Mouse (Mus musculus): ENCODE measurements around the gene Lpin1. TPM values are rescaled to one million over a fixed set of nuclear protein-coding genes. Genes with fewer than 3 reads are reported as not detected.
A peak's percentile ranks its signal among the peaks of the same experiment; 100 is the strongest.

The Lpin1 gene
- polyA plus RNA-seq, 1 experiment from 2014 or later: 6.8 TPM

DNA sequence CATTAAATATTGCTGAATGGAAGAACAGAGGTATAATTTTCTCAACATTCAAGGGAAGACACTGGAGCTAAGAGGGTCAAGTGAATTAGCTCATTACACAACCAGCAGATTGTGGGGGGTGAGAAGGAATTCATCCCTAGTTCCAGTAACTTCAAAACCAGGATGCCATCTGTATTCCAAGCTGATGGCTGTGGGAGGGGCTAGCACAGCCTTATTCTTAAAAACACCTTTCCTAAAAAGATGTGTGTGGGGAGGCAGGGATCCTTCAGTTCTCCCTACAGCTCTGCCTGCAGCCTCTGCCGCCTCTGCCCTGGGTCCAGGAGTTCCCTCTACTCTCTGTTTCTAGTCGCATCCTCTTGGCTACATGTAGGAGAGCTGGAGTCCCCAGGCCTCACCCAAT is 5.0 kb upstream of the Lpin1 start:
- Histone ChIP-seq H3K27ac (no peak overlapping the region), H3K4me2 (no peak overlapping the region), H3K36me3 (no peaks in the 10 kb centered on the region), H3K27me3 (no peaks in the 10 kb centered on the region), H3K9me3 (replicated peaks) (no peaks in the 10 kb centered on the region), H3K4me1 (replicated peaks) (peaks cover 26% of the 10 kb centered on the region), H3K4me3 (no peak overlapping the region), H3K9ac (no peak overlapping the region)
- no peak for ATAC-seq (replicated peaks; ENCODE audit: insufficient number of reproducible peaks, insufficient read depth, low FRiP score, low read depth)
- WGBS: 79% methylated on average over 2 of the region's 2 CpGs

DNA sequence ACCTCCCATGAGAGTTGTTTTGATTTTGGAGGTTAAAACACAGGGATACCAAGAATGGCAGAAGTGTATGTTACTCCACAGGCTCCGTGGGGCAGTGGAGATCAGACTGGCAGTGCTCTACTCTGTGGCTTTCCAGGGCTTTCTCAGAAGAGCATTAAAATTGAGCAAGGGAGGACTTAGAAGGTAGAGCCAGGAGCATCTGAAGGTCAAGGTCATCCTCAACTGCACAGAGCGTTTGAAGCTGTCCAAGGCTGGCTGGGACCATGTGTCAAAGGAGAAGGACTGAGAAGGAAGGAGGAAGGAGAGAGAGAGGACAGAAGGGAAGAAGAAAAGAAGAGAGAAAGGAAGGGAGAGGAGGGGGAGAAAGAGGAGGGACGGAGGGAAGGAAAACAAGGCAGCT is 3.8 kb upstream of the Lpin1 start:
- H3K4me1 ChIP-seq (replicated peaks): peaks cover 16% of the 10 kb centered on the region
- H3K36me3 ChIP-seq: no peaks in the 10 kb centered on the region
- no peak for ATAC-seq (replicated peaks; ENCODE audit: insufficient number of reproducible peaks, insufficient read depth, low FRiP score, low read depth)
- WGBS: 59% methylated on average over 3 of the region's 3 CpGs
- no peak overlapping the region for H3K9ac ChIP-seq
- no peaks in the 10 kb centered on the region for H3K27me3 ChIP-seq
- no peak overlapping the region for H3K4me2 ChIP-seq
- no peaks in the 10 kb centered on the region for H3K9me3 ChIP-seq (replicated peaks)
- no peak overlapping the region for H3K27ac ChIP-seq
- H3K4me3 ChIP-seq: no peak overlapping the region

DNA sequence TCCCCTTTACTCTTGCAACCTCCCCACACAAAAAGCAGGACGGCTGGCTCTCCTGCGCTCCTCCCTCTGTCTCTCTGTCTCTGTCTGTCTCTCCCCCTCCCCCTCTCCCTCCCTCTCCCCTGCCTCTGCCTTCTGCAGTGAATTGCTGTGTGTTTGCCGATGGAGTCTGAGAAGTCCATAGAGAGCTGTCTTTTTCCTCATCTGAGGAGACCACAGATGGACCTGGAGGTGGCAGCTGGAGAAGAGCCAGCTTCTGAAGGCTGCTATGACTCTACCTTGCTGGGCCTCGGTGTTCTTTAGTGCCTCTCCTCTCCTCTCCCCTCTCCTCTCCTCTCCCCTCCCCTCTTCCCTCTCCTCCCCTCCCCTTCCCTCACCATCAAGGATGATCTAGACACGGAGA is 5.1 kb downstream of the Lpin1 start:
- Histone ChIP-seq H3K27me3 (no peaks in the 10 kb centered on the region), H3K4me1 (replicated peaks) (no peaks in the 10 kb centered on the region), H3K4me3 (no peak overlapping the region), H3K27ac (no peak overlapping the region), H3K4me2 (no peak overlapping the region), H3K36me3 (no peaks in the 10 kb centered on the region), H3K9me3 (replicated peaks) (no peaks in the 10 kb centered on the region), H3K9ac (no peak overlapping the region)
- ATAC-seq (replicated peaks; ENCODE audit: insufficient number of reproducible peaks, insufficient read depth, low FRiP score, low read depth): no peak
- 67% methylated on average over 5 of the region's 5 CpGs for WGBS

DNA sequence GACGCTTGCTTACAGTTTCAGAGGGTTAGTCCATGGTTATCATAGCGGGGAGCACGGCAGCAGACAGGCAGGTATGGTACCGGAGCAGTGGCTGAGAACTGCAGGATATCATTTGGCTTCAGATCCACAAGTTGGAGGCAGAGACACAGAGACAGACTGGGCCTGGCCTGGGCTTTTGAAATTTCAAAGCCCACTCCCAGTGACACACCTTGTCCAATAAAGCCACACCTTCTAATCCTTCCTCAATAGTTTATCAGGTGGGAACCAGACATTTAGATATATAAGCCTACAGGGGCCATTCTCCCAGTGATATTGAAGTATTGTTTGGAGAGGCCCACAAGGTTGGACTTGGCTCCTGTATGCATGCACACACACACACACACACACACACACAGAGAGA is 8.5 kb downstream of the Lpin1 start:
- 78% methylated on average over 4 of the region's 4 CpGs for WGBS
- Histone ChIP-seq H3K4me3 (no peak overlapping the region), H3K4me1 (replicated peaks) (no peaks in the 10 kb centered on the region), H3K27ac (no peak overlapping the region), H3K4me2 (no peak overlapping the region), H3K27me3 (no peaks in the 10 kb centered on the region; the same call in 1 of the 2 replicates), H3K9me3 (replicated peaks) (no peaks in the 10 kb centered on the region), H3K36me3 (no peaks in the 10 kb centered on the region), H3K9ac (no peak overlapping the region)
- ATAC-seq (replicated peaks; ENCODE audit: insufficient number of reproducible peaks, insufficient read depth, low FRiP score, low read depth): no peak

DNA sequence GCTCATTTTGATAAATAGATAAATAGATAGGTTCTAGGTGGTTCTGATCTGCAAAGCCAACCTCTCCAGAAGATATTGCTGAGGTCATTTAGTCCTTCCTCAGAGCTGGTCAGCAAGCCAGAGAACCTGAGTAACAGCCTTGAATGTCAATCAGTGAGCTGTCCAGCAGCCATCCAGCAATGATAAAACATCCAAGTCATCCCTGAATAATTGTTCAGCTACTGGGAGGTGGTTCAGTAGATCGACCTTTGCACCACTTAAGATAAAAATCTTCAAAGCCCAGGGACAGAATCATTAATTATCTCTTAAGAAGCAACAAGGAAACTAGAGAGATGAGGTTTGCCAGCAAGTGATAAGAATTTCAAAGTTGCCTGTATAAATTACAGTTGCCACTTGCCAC is 10.4 kb downstream of the Lpin1 start:
- Histone ChIP-seq H3K4me3 (no peak overlapping the region), H3K9ac (no peak overlapping the region), H3K4me1 (replicated peaks) (no peaks in the 10 kb centered on the region), H3K27me3 (no peaks in the 10 kb centered on the region; the same call in 1 of the 2 replicates), H3K36me3 (no peaks in the 10 kb centered on the region), H3K27ac (no peak overlapping the region), H3K4me2 (no peak overlapping the region), H3K9me3 (replicated peaks) (no peaks in the 10 kb centered on the region)
- ATAC-seq (replicated peaks; ENCODE audit: insufficient number of reproducible peaks, insufficient read depth, low FRiP score, low read depth): no peak
- WGBS: 34% methylated on average over 1 of the region's 1 CpGs

DNA sequence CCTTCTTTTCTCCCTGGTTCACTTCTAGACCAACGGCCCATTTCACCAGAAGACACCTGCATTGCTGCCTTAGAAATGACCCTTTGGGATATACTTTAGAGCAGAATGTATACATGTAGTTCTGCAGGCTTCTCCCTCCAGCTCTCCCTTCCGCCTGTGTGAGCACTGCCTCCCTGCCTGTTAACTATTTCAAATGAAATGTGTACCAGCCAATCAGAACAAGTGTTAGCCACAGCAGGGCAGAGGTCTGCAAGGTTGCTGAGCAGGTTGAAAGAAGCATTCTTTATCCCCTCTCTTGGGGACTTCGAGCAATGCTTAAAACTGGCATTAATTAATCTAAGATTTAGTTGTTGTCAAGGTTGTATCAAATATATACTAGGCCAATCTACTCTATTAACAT is 11.4 kb downstream of the Lpin1 start:
- 76% methylated on average over 3 of the region's 3 CpGs for WGBS
- no peak for ATAC-seq (replicated peaks; ENCODE audit: insufficient number of reproducible peaks, insufficient read depth, low FRiP score, low read depth)

DNA sequence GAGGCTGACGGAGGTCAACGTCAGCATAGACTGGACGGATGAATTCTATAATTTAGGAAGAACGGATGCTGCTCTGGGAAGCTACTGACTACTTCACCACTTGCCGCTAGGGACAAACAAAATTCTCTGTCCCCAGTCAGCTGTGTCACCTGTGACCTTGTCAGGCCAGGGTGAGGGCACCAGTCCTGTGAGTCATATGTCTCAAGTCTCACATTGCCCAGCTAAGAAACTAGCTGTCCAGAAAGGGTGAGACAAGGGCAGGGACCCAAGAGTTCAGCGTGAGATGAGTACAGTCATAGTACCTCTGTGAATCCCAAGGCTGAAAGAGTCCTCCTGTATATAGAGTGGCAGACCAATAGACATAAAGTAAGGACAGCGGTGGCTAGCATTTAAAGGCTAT is 17.0 kb downstream of the Lpin1 start:
- 85% methylated on average over 7 of the region's 7 CpGs for WGBS
- no peaks in the 10 kb centered on the region for H3K9me3 ChIP-seq (replicated peaks)
- no peak overlapping the region for H3K27ac ChIP-seq
- no peak overlapping the region for H3K9ac ChIP-seq
- H3K27me3 ChIP-seq: no peaks in the 10 kb centered on the region
- H3K4me3 ChIP-seq: no peak overlapping the region
- no peaks in the 10 kb centered on the region for H3K36me3 ChIP-seq
- peaks cover 29% of the 10 kb centered on the region for H3K4me1 ChIP-seq (replicated peaks)
- H3K4me2 ChIP-seq: no peak overlapping the region
- no peak for ATAC-seq (replicated peaks; ENCODE audit: insufficient number of reproducible peaks, insufficient read depth, low FRiP score, low read depth)

More for the DNA sequence above, 11.4 kb downstream of the Lpin1 start:
- H3K4me1 ChIP-seq (replicated peaks): no peaks in the 10 kb centered on the region
- H3K4me3 ChIP-seq: no peak overlapping the region
- no peaks in the 10 kb centered on the region for H3K9me3 ChIP-seq (replicated peaks)
- no peaks in the 10 kb centered on the region for H3K36me3 ChIP-seq
- no peak overlapping the region for H3K27ac ChIP-seq
- H3K4me2 ChIP-seq: no peak overlapping the region
- H3K27me3 ChIP-seq: no peaks in the 10 kb centered on the region; the same call in 1 of the 2 replicates
- H3K9ac ChIP-seq: no peak overlapping the region

DNA sequence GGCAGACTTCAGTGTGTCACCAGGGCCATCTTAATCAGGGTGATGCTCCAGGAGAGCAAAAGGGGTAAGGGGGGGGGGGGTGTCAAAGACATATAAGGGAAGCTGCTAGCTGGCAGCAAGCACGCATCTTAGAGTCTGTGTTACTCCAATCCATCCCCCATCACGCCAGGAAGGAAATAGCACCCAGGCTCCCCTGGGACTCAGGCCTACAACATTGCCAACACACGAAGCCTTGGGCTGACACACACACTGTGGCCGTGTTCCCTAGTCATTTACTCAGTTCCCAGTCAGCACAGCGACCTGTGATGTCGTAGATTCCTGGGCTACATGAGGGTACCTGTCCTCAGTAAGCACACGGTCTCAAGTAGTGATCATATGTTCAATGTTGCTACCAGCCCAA is 17.8 kb downstream of the Lpin1 start:
- no peaks in the 10 kb centered on the region for H3K36me3 ChIP-seq
- H3K4me3 ChIP-seq: no peak overlapping the region
- no peak overlapping the region for H3K27ac ChIP-seq
- H3K4me2 ChIP-seq: no peak overlapping the region
- no peaks in the 10 kb centered on the region for H3K27me3 ChIP-seq
- peaks cover 36% of the 10 kb centered on the region for H3K4me1 ChIP-seq (replicated peaks)
- no peaks in the 10 kb centered on the region for H3K9me3 ChIP-seq (replicated peaks)
- ATAC-seq (replicated peaks; ENCODE audit: insufficient number of reproducible peaks, insufficient read depth, low FRiP score, low read depth): no peak
- 68% methylated on average over 7 of the region's 7 CpGs for WGBS
- H3K9ac ChIP-seq: no peak overlapping the region

DNA sequence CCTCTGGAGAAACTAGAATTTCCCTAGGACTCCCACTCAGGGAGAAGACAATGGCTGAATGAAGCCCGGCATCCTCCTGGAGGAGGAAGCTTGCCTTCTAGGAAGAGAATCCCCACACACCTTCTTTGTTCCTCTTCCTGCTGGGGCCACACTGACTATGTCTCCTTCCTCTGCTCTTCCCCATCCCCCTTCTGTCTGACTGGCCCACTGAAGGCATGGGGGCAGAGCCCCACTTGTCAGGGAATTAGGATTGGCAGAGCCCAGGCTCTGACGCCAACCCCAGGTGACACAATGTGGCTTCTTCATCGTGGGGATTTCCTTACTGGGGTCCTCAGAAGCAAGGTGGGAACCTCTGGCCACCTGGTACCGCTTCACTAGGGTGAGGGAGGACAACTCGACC is 18.3 kb downstream of the Lpin1 start:
- H3K36me3 ChIP-seq: no peaks in the 10 kb centered on the region
- H3K27ac ChIP-seq: no peak overlapping the region
- no peak overlapping the region for H3K4me2 ChIP-seq
- H3K27me3 ChIP-seq: no peaks in the 10 kb centered on the region
- H3K4me1 ChIP-seq (replicated peaks): peaks cover 37% of the 10 kb centered on the region
- ATAC-seq (replicated peaks; ENCODE audit: insufficient number of reproducible peaks, insufficient read depth, low FRiP score, low read depth): no peak
- H3K9ac ChIP-seq: no peak overlapping the region
- WGBS: 59% methylated on average over 5 of the region's 5 CpGs
- H3K9me3 ChIP-seq (replicated peaks): no peaks in the 10 kb centered on the region
- H3K4me3 ChIP-seq: no peak overlapping the region

DNA sequence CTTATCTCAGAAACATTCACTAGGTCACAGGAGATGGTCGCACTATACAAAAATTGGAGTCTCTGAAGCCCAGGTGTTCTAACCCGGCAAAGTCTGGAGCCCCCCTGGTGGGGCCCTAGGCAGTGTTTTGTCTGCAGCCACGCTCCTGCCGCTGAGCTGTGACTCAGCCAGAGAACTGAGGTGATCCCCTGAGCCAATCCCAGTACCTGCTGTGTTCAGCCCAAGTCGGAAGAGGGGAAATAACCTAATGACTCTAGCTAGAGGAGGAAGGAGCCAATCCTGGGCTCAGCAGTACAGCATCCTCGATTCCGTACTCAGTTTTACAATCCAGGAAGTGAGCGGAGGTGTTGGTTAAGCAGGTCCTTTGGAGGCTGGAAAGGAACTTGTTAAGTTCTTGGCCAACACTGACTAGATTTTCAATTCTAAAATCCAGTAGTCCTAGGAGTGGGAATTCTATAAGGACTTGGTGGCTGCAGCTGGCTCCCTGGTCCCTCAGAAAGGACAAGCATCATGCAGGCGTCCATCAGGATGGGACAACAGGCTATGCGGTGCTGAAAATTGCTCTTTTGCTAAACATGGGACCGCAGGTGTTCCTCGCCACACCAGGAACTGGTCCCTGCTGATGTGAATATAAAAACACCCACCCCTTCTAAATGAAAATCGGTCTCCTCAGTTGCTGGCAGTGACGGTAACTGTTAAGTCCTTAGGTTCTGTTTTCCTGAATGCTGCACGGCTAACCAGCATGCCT is 19.1 kb downstream of the Lpin1 start:
- Histone ChIP-seq H3K4me2 (peak overlapping the region; percentile 80), H3K27ac (peak overlapping the region; percentile 67), H3K9me3 (replicated peaks) (no peaks in the 10 kb centered on the region), H3K4me3 (peak overlapping the region; percentile 53), H3K9ac (peak overlapping the region; percentile 41; the same call in 1 of the 2 replicates), H3K36me3 (no peaks in the 10 kb centered on the region), H3K27me3 (no peaks in the 10 kb centered on the region), H3K4me1 (replicated peaks) (peaks cover 43% of the 10 kb centered on the region)
- ATAC-seq (replicated peaks; ENCODE audit: insufficient number of reproducible peaks, insufficient read depth, low FRiP score, low read depth): peak; percentile 45; the same call in 1 of the 2 replicates
- 10% methylated on average over 15 of the region's 15 CpGs for WGBS

DNA sequence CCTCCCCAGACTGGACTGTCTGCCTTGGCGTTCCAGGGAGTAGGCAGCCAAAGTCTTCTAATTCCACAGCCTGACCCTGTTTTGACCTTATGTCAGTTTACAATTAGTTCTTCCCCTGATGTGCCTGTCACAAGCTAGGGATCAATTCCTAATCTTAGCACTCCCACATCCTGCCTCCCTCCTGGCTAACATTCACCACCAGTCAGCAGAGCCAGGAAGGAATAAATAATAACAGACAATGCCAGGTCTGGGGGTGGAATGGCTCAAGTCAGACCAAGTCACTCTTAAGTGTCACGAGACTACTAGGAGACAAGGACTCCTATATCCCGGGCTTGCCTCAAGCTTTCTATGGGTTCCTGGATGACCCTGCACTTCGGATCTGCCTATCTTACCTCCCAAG is 20.8 kb downstream of the Lpin1 start:
- H3K9ac ChIP-seq: no peak overlapping the region; the same call in 1 of the 2 replicates
- peaks cover 55% of the 10 kb centered on the region for H3K4me1 ChIP-seq (replicated peaks)
- H3K36me3 ChIP-seq: no peaks in the 10 kb centered on the region
- no peaks in the 10 kb centered on the region for H3K9me3 ChIP-seq (replicated peaks)
- 18% methylated on average over 4 of the region's 4 CpGs for WGBS
- H3K27ac ChIP-seq: no peak overlapping the region
- peak overlapping the region; percentile 72 for H3K4me2 ChIP-seq
- ATAC-seq (replicated peaks; ENCODE audit: insufficient number of reproducible peaks, insufficient read depth, low FRiP score, low read depth): no peak
- no peaks in the 10 kb centered on the region for H3K27me3 ChIP-seq
- no peak overlapping the region; the same call in 1 of the 2 replicates for H3K4me3 ChIP-seq

Measured in heart, embryonic 15.5 days (tissue).